Mouse (Mus musculus): Measurements from ENCODE around the gene 2010111I01Rik. TPM values are rescaled to one million over a fixed set of nuclear protein-coding genes. Genes with fewer than 3 reads are reported as not detected.
A peak's percentile ranks its signal among the peaks of the same experiment; 100 is the strongest.

Gene 2010111I01Rik
- total and polyA plus RNA-seq, 2 experiments from 2014 or later, result 16.2 to 30.3 TPM

GRCm38 (mm10) chr13:63324978-63325848, 360.5 kb downstream of the 2010111I01Rik start:
- no peak for DNase-seq (ENCODE audit: low spot score)
- Histone ChIP-seq H3K9ac (replicated peaks; ENCODE audit: low read length, poor library complexity, severe bottlenecking) (no peak overlapping the region), H3K4me2 (ENCODE audit: low read depth, low read length, poor library complexity, severe bottlenecking) (no peak overlapping the region), H3K4me1 (ENCODE audit: insufficient read depth, low read length) (0 out of 2 replicates have a peak, but pooled peaks cover 5% of the 10 kb centered on the region), H3K36me3 (ENCODE audit: insufficient read depth, low read length) (no peaks in the 10 kb centered on the region), H3K27ac (ENCODE audit: low read depth, low read length) (no peak overlapping the region), H3K9me3 (ENCODE audit: low read length) (no peaks in the 10 kb centered on the region), H3K4me3 (ENCODE audit: low read depth, low read length) (no peak overlapping the region), H3K27me3 (ENCODE audit: insufficient read depth, low read length) (no peaks in the 10 kb centered on the region)
- no peak for TF ChIP-seq CTCF (IDR thresholded peaks at IDR 0.05)
- 77% methylated on average over 10 of the region's 10 CpGs for WGBS
- no peak for ATAC-seq (ENCODE audit: low FRiP score)

DNA sequence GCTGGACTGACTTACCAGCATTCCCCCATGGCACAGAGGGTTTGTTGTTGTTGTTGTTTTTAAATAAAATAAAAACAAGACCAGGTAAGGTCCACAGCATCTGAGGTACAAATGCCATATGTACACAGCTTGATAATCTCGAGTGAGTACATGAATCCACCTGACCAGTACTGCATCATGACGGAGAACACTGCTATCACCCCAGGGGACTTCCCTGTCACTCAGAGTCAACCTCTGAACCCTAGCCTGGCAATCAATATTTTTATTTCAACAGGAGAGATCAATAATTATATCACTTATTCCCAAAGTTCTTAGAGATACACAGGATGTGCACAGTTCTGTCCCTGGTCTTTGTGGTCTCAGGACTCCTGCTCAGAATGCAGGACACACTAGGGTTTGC, 361.3 kb downstream of the 2010111I01Rik start:
- WGBS, result 78% methylated on average over 2 of the region's 2 CpGs

DNA sequence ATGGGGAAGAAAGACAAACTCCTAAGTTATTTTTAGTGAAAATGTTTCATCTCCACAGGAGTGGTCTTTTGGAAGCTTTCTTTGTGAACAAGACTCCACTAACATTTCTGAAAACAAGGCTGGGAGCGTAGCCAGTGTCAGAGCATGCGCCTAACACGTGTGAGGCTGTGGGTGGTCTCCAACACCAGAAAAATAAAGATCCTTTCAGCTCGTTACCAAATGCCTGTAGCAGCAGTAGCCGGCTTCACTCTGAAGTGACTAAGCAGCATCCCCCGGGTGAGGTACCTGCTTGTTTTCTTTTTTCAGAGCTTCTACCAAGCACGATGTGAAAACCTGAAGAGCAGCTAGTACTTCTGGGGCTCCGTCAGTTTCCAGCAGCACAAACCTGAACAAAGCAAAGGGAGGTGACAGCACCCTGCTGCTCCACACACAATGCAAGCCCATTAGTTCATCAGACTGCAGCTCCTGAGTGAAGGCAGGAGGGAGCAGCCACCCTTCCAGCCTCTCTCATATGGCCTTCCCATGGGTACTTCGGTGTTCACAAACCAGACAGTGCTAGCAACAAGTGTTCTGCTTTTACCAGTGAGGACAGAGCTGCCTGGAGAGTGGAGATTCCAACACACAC, 365.7 kb downstream of the 2010111I01Rik start:
- WGBS, result 13% methylated on average over 9 of the region's 9 CpGs

More for the DNA sequence above, 361.3 kb downstream of the 2010111I01Rik start:
- H3K9ac ChIP-seq (replicated peaks; ENCODE audit: low read length, poor library complexity, severe bottlenecking), result no peak overlapping the region
- no peak overlapping the region for H3K4me3 ChIP-seq (ENCODE audit: low read depth, low read length)
- DNase-seq (ENCODE audit: low spot score), result no peak
- H3K4me1 ChIP-seq (ENCODE audit: insufficient read depth, low read length), result 0 out of 2 replicates have a peak, but pooled peaks cover 5% of the 10 kb centered on the region
- ATAC-seq (ENCODE audit: low FRiP score), result no peak
- H3K27me3 ChIP-seq (ENCODE audit: insufficient read depth, low read length), result no peaks in the 10 kb centered on the region
- H3K9me3 ChIP-seq (ENCODE audit: low read length), result no peaks in the 10 kb centered on the region
- no peak overlapping the region for H3K4me2 ChIP-seq (ENCODE audit: low read depth, low read length, poor library complexity, severe bottlenecking)
- no peak for TF ChIP-seq CTCF (IDR thresholded peaks at IDR 0.05)
- no peak overlapping the region for H3K27ac ChIP-seq (ENCODE audit: low read depth, low read length)
- H3K36me3 ChIP-seq (ENCODE audit: insufficient read depth, low read length), result no peaks in the 10 kb centered on the region

GRCm38 (mm10) chr13:63331379-63331778, 366.7 kb downstream of the 2010111I01Rik start:
- DNase-seq (ENCODE audit: low spot score) (peak; percentile 72), ATAC-seq (ENCODE audit: low FRiP score) (no peak)
- 38% methylated on average over 4 of the region's 4 CpGs for WGBS
- H3K27ac ChIP-seq (ENCODE audit: low read depth, low read length), result no peak overlapping the region
- no peaks in the 10 kb centered on the region for H3K27me3 ChIP-seq (ENCODE audit: insufficient read depth, low read length)
- H3K4me1 ChIP-seq (ENCODE audit: insufficient read depth, low read length), result 0 out of 2 replicates have a peak, but pooled peaks cover 3% of the 10 kb centered on the region
- H3K9me3 ChIP-seq (ENCODE audit: low read length), result no peaks in the 10 kb centered on the region
- H3K36me3 ChIP-seq (ENCODE audit: insufficient read depth, low read length), result no peaks in the 10 kb centered on the region
- no peak overlapping the region for H3K9ac ChIP-seq (replicated peaks; ENCODE audit: low read length, poor library complexity, severe bottlenecking)
- peak; percentile 89 for TF ChIP-seq CTCF (IDR thresholded peaks at IDR 0.05)
- no peak overlapping the region for H3K4me2 ChIP-seq (ENCODE audit: low read depth, low read length, poor library complexity, severe bottlenecking)
- no peak overlapping the region for H3K4me3 ChIP-seq (ENCODE audit: low read depth, low read length)

More for the DNA sequence above, 365.7 kb downstream of the 2010111I01Rik start:
- no peaks in the 10 kb centered on the region for H3K9me3 ChIP-seq (ENCODE audit: low read length)
- H3K27me3 ChIP-seq (ENCODE audit: insufficient read depth, low read length), result no peaks in the 10 kb centered on the region
- H3K4me3 ChIP-seq (ENCODE audit: low read depth, low read length), result no peak overlapping the region
- peak; percentile 59 for DNase-seq (ENCODE audit: low spot score)
- H3K36me3 ChIP-seq (ENCODE audit: insufficient read depth, low read length), result no peaks in the 10 kb centered on the region
- 0 out of 2 replicates have a peak, but pooled peaks cover 3% of the 10 kb centered on the region for H3K4me1 ChIP-seq (ENCODE audit: insufficient read depth, low read length)
- TF ChIP-seq CTCF (IDR thresholded peaks at IDR 0.05), result no peak
- no peak overlapping the region for H3K9ac ChIP-seq (replicated peaks; ENCODE audit: low read length, poor library complexity, severe bottlenecking)
- no peak overlapping the region for H3K27ac ChIP-seq (ENCODE audit: low read depth, low read length)
- H3K4me2 ChIP-seq (ENCODE audit: low read depth, low read length, poor library complexity, severe bottlenecking), result 0 out of 2 replicates have a peak overlapping the region, but pooled peaks have one; percentile 7
- 0 out of 2 replicates have a peak, but pooled peaks have one; percentile 44 for ATAC-seq (ENCODE audit: low FRiP score)

DNA sequence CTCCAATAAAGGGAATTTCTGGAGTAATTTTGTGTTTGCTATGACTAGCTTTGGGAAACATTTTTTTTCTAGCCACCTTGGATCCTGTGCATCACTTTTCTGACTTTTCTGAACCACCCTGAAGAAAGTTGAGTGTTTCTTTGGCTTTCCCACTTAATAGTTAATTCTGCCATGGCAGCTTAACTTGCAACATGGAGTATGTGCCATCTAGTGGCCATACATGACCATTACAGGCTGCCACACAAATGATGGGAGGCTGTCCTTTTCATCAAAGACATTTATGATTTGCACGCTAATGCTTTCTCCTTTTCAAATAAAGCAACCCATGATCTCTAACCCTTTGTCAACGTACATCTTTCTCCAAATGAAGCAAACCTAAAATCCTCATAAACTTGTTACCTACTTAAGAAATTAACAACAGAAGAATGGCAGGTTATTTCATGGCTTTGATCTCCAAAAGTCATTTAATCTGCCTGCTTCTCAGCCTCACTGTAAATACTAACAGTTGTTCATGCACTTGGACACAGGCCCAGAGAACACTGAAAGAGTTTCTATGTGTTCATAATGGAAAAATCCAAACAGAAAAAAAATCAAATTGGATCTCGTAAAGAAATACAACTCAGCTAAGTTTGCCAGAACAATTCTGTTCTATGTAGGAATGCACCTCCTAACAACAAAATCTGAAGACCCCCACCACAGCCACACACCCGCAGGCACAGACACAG, 368.0 kb downstream of the 2010111I01Rik start:
- Histone ChIP-seq H3K27me3 (ENCODE audit: insufficient read depth, low read length) (no peaks in the 10 kb centered on the region), H3K9me3 (ENCODE audit: low read length) (no peaks in the 10 kb centered on the region), H3K9ac (replicated peaks; ENCODE audit: low read length, poor library complexity, severe bottlenecking) (no peak overlapping the region), H3K36me3 (ENCODE audit: insufficient read depth, low read length) (no peaks in the 10 kb centered on the region), H3K27ac (ENCODE audit: low read depth, low read length) (no peak overlapping the region), H3K4me2 (ENCODE audit: low read depth, low read length, poor library complexity, severe bottlenecking) (no peak overlapping the region), H3K4me3 (ENCODE audit: low read depth, low read length) (no peak overlapping the region), H3K4me1 (ENCODE audit: insufficient read depth, low read length) (0 out of 2 replicates have a peak, but pooled peaks cover 3% of the 10 kb centered on the region)
- DNase-seq (ENCODE audit: low spot score), result peak; percentile 73
- ATAC-seq (ENCODE audit: low FRiP score), result no peak
- 44% methylated on average over 4 of the region's 4 CpGs for WGBS
- TF ChIP-seq CTCF (IDR thresholded peaks at IDR 0.05), result peak; percentile 99

All from midbrain, postnatal 0 days (tissue).